Mouse (Mus musculus): ENCODE measurements around the gene Chia1. TPM values are rescaled to one million over a fixed set of nuclear protein-coding genes. Genes with fewer than 3 reads are reported as not detected.

Gene Chia1
- total and polyA plus RNA-seq, 3 experiments = not detected

GRCm38 (mm10) chr3:106070994-106071393 lies 42.0 kb upstream of the Chia1 start:
- no peak overlapping the region for H3K4me3 ChIP-seq (ENCODE audit: control insufficient read depth in 1 of 2, insufficient read depth in 1 of 2, low read depth in 2 of 2, low read length in 2 of 2)
- DNase-seq (ENCODE audit: low read depth, low spot score) = no peak
- no peaks in the 10 kb centered on the region for H3K9me3 ChIP-seq (replicated peaks; ENCODE audit: insufficient read depth, low read length)
- no peaks in the 10 kb centered on the region for H3K4me1 ChIP-seq (ENCODE audit: control insufficient read depth in 1 of 2, insufficient read depth in 2 of 2, low read length in 2 of 2)
- no peak overlapping the region for H3K9ac ChIP-seq (ENCODE audit: control insufficient read depth, low read depth, low read length, poor library complexity, severe bottlenecking)
- H3K79me2 ChIP-seq (ENCODE audit: control insufficient read depth, insufficient read depth, low read length, poor library complexity) = no peaks in the 10 kb centered on the region
- no peak overlapping the region for H3K27ac ChIP-seq (ENCODE audit: control insufficient read depth, low read depth, low read length)
- no peaks in the 10 kb centered on the region for H3K36me3 ChIP-seq (ENCODE audit: control insufficient read depth in 1 of 2, insufficient read depth in 2 of 2, low read length in 2 of 2)
- no peaks in the 10 kb centered on the region for H3K27me3 ChIP-seq (ENCODE audit: control insufficient read depth in 1 of 2, insufficient read depth in 2 of 2, low read length in 2 of 2)
- TF ChIP-seq JUND (IDR thresholded peaks at IDR 0.05; ENCODE audit: low read depth, low read length) = no peak
- no peak for TF ChIP-seq MAX (IDR thresholded peaks at IDR 0.05; ENCODE audit: low read length)
- no peak for TF ChIP-seq MYC (IDR thresholded peaks at IDR 0.05; ENCODE audit: low read depth, low read length)
- no peak for TF ChIP-seq GATA1 (IDR thresholded peaks at IDR 0.05; ENCODE audit: low read depth, low read length)
- no peak for TF ChIP-seq ETS1 (IDR thresholded peaks at IDR 0.05; ENCODE audit: low read depth, low read length)
- TF ChIP-seq TAL1 (IDR thresholded peaks at IDR 0.05; ENCODE audit: low read length) = no peak
- no peak for TF ChIP-seq MXI1 (IDR thresholded peaks at IDR 0.05; ENCODE audit: low read depth, low read length)
- no peak for TF ChIP-seq RCOR1 (IDR thresholded peaks at IDR 0.05; ENCODE audit: low read depth, low read length)
- no peak for TF ChIP-seq ZC3H11A (IDR thresholded peaks at IDR 0.05; ENCODE audit: low read depth, low read length)
- TF ChIP-seq EP300 (IDR thresholded peaks at IDR 0.05; ENCODE audit: low read depth in 1 of 2, low read length in 2 of 2) = no peak
- no peak for TF ChIP-seq HCFC1 (IDR thresholded peaks at IDR 0.05; ENCODE audit: low read depth, low read length)
- TF ChIP-seq MAZ (IDR thresholded peaks at IDR 0.05; ENCODE audit: low read depth, low read length) = no peak

GRCm38 (mm10) chr3:106074824-106075223 lies 38.2 kb upstream of the Chia1 start:
- Histone ChIP-seq H3K27ac (ENCODE audit: control insufficient read depth, low read depth, low read length) (no peak overlapping the region), H3K9me3 (replicated peaks; ENCODE audit: insufficient read depth, low read length) (no peaks in the 10 kb centered on the region), H3K79me2 (ENCODE audit: control insufficient read depth, insufficient read depth, low read length, poor library complexity) (no peaks in the 10 kb centered on the region), H3K4me1 (ENCODE audit: control insufficient read depth in 1 of 2, insufficient read depth in 2 of 2, low read length in 2 of 2) (no peaks in the 10 kb centered on the region), H3K27me3 (ENCODE audit: control insufficient read depth in 1 of 2, insufficient read depth in 2 of 2, low read length in 2 of 2) (no peaks in the 10 kb centered on the region), H3K36me3 (ENCODE audit: control insufficient read depth in 1 of 2, insufficient read depth in 2 of 2, low read length in 2 of 2) (no peaks in the 10 kb centered on the region), H3K4me3 (ENCODE audit: control insufficient read depth in 1 of 2, insufficient read depth in 1 of 2, low read depth in 2 of 2, low read length in 2 of 2) (no peak overlapping the region), H3K9ac (ENCODE audit: control insufficient read depth, low read depth, low read length, poor library complexity, severe bottlenecking) (no peak overlapping the region)
- no peak for DNase-seq (ENCODE audit: low read depth, low spot score)
- no peak for TF ChIP-seq MYB (IDR thresholded peaks at IDR 0.05; ENCODE audit: low read depth, low read length)
- TF ChIP-seq CHD1 (IDR thresholded peaks at IDR 0.05; ENCODE audit: low read depth, low read length) = no peak
- TF ChIP-seq SMC3 (IDR thresholded peaks at IDR 0.05; ENCODE audit: low read depth, low read length) = no peak
- TF ChIP-seq MXI1 (IDR thresholded peaks at IDR 0.05; ENCODE audit: low read depth, low read length) = no peak
- TF ChIP-seq TCF12 (IDR thresholded peaks at IDR 0.05; ENCODE audit: low read depth, low read length) = no peak
- TF ChIP-seq EP300 (IDR thresholded peaks at IDR 0.05; ENCODE audit: low read depth in 1 of 2, low read length in 2 of 2) = no peak
- no peak for TF ChIP-seq BHLHE40 (IDR thresholded peaks at IDR 0.05; ENCODE audit: borderline replicate concordance, low read depth, low read length)
